Mouse (Mus musculus) forebrain, embryonic 14.5 days (tissue): Measurements from ENCODE around the gene Tapbpl. TPM values are rescaled to one million over a fixed set of nuclear protein-coding genes. Genes with fewer than 3 reads are reported as not detected.

ENCODE experiments used
- ATAC-seq: fragments of 200-750 bp; cut with Nextera tagmentation; 2 replicates; pipeline ENCODE4 v1.8.0; 2017; ENCODE audit warnings: mild to moderate bottlenecking, moderate library complexity
- DNase-seq: peaks from one replicate; pipeline ENCODE4 v3.0.0-alpha.2; 2015; ENCODE audit warnings: low spot score
- H3K27ac ChIP-seq: fragments of 300-500 bp; sonication (generic); 2 replicates; pipeline ENCODE4 v1.5.1; 2014; ENCODE audit warnings: low read depth, mild to moderate bottlenecking, control low read depth, low read length, moderate library complexity
- H3K27me3 ChIP-seq: fragments of 300-500 bp; sonication (generic); replicated peaks from 2 replicates; pipeline ENCODE4 v1.6.1; 2014; ENCODE audit warnings: low read length, control low read depth, mixed read lengths; ENCODE audit not compliant: control insufficient read depth, insufficient read depth
- H3K36me3 ChIP-seq: fragments of 300-500 bp; sonication (generic); 2 replicates; pipeline ENCODE4 v1.6.1; 2014; ENCODE audit warnings: low read length, control low read depth; ENCODE audit not compliant: control insufficient read depth, insufficient read depth
- H3K4me1 ChIP-seq: fragments of 300-500 bp; sonication (generic); 2 replicates; pipeline ENCODE4 v1.6.1; 2014; ENCODE audit warnings: antibody characterized with exemption, low read length, control low read depth; ENCODE audit not compliant: control insufficient read depth, insufficient read depth
- H3K4me2 ChIP-seq: fragments of 300-500 bp; sonication (generic); 2 replicates; pipeline ENCODE4 v1.6.1; 2014; ENCODE audit warnings: mild to moderate bottlenecking, control low read depth, low read length
- H3K4me3 ChIP-seq: fragments of 300-500 bp; sonication (generic); 2 replicates; pipeline ENCODE4 v1.5.1; 2014; ENCODE audit warnings: low read depth, low read length, control low read depth
- H3K9ac ChIP-seq: fragments of 300-500 bp; sonication (generic); 2 replicates; pipeline ENCODE4 v1.6.1; 2014; ENCODE audit warnings: mild to moderate bottlenecking, low read length, control low read depth, moderate library complexity
- H3K9me3 ChIP-seq: fragments of 300-500 bp; sonication (generic); replicated peaks from 2 replicates; pipeline ENCODE4 v1.6.1; 2016; ENCODE audit warnings: low read length, control low read depth, mixed read lengths; ENCODE audit not compliant: control insufficient read depth
- WGBS: fragments of 180-500 bp; shearing (Covaris S2); extraction: QIAGEN DNeasy Blood & Tissue Kit; methylation state at CpG from one replicate; pipeline ENCODE4 v1.1.7; 2014; 5-methylcytosine and 5-hydroxymethylcytosine counted together
- polyA plus RNA-seq: library from polyadenylated mRNA; unstranded; fragments of >200 nt; fragmentation: Nextera tagmentation; extraction: Ambion mirVana; gene quantifications from 2 replicates; pipeline ENCODE4 v1.2.1, GENCODE M21; 2014

The Tapbpl gene
- polyA plus RNA-seq, 1 experiment from 2014 or later = 1.8 TPM

GRCm38 (mm10) chr6:125218963-125219362 lies 12.7 kb downstream of the Tapbpl start:
- DNase-seq (peak; percentile 63), ATAC-seq (no peak)

GRCm38 (mm10) chr6:125217899-125218298 lies 13.8 kb downstream of the Tapbpl start:
- H3K4me1 ChIP-seq = peaks cover 4% of the 10 kb centered on the region; the same call in 1 of the 2 replicates
- no peak overlapping the region for H3K4me3 ChIP-seq
- H3K4me2 ChIP-seq = no peak overlapping the region
- no peaks in the 10 kb centered on the region for H3K36me3 ChIP-seq
- no peak for ATAC-seq
- 87% methylated on average over 11 of the region's 11 CpGs for WGBS
- no peak overlapping the region for H3K9ac ChIP-seq
- DNase-seq = no peak
- 0 out of 2 replicates have a peak, but pooled peaks cover 3% of the 10 kb centered on the region for H3K27me3 ChIP-seq
- no peaks in the 10 kb centered on the region for H3K9me3 ChIP-seq
- no peak overlapping the region for H3K27ac ChIP-seq

More at GRCm38 (mm10) chr6:125218963-125219362, 12.7 kb downstream of the Tapbpl start:
- Histone ChIP-seq H3K27ac (no peak overlapping the region), H3K27me3 (no peaks in the 10 kb centered on the region), H3K4me1 (peaks cover 4% of the 10 kb centered on the region; the same call in 1 of the 2 replicates), H3K9ac (no peak overlapping the region), H3K4me3 (no peak overlapping the region), H3K36me3 (no peaks in the 10 kb centered on the region), H3K4me2 (no peak overlapping the region), H3K9me3 (no peaks in the 10 kb centered on the region)
- 78% methylated on average over 4 of the region's 4 CpGs for WGBS

GRCm38 (mm10) chr6:125216898-125217297 lies 14.8 kb downstream of the Tapbpl start:
- WGBS = 88% methylated on average over 2 of the region's 2 CpGs
- Histone ChIP-seq H3K4me2 (no peak overlapping the region), H3K36me3 (no peaks in the 10 kb centered on the region)

GRCm38 (mm10) chr6:125215148-125215954 lies 16.3 kb downstream of the Tapbpl start, which contains the start of gene Vamp1:
TSS of gene Vamp1 (plus strand) at chr6:125215551.
- Histone ChIP-seq H3K4me3 (peak within 1 kb of the TSS; percentile 63), H3K27ac (peak within 1 kb of the TSS; percentile 63; the same call in 1 of the 2 replicates), H3K9me3 (no peaks in the 10 kb centered on the region), H3K36me3 (no peaks in the 10 kb centered on the region), H3K27me3 (0 out of 2 replicates have a peak, but pooled peaks cover 3% of the 10 kb centered on the region), H3K4me2 (peak within 1 kb of the TSS; percentile 97), H3K9ac (peak within 1 kb of the TSS; percentile 80), H3K4me1 (peaks cover 4% of the 10 kb centered on the region; the same call in 1 of the 2 replicates)
- WGBS = under 1% methylated on average over 48 of the region's 48 CpGs
- peak; percentile 98 for DNase-seq
- peak; percentile 97 for ATAC-seq

More at GRCm38 (mm10) chr6:125216898-125217297, 14.8 kb downstream of the Tapbpl start:
- no peaks in the 10 kb centered on the region for H3K9me3 ChIP-seq
- H3K4me3 ChIP-seq = no peak overlapping the region
- H3K27me3 ChIP-seq = 0 out of 2 replicates have a peak, but pooled peaks cover 3% of the 10 kb centered on the region
- ATAC-seq (no peak), DNase-seq (no peak)
- H3K4me1 ChIP-seq = peaks cover 4% of the 10 kb centered on the region; the same call in 1 of the 2 replicates
- no peak overlapping the region for H3K9ac ChIP-seq
- H3K27ac ChIP-seq = no peak overlapping the region

- Histone ChIP-seq H3K36me3 (no peaks in the 10 kb centered on the region), H3K4me1 (peaks cover 4% of the 10 kb centered on the region; the same call in 1 of the 2 replicates), H3K9ac (no peak overlapping the region), H3K9me3 (no peaks in the 10 kb centered on the region), H3K4me3 (no peak overlapping the region), H3K4me2 (no peak overlapping the region), H3K27me3 (0 out of 2 replicates have a peak, but pooled peaks cover 3% of the 10 kb centered on the region), H3K27ac (no peak overlapping the region)
- 87% methylated on average over 6 of the region's 6 CpGs for WGBS
- no peak for ATAC-seq
- DNase-seq = no peak
Measured at GRCm38 (mm10) chr6:125213715-125214114, 17.9 kb downstream of the Tapbpl start.

- no peak overlapping the region for H3K9ac ChIP-seq
- 76% methylated on average over 6 of the region's 6 CpGs for WGBS
- H3K27me3 ChIP-seq = 0 out of 2 replicates have a peak, but pooled peaks cover 3% of the 10 kb centered on the region
- peaks cover 4% of the 10 kb centered on the region; the same call in 1 of the 2 replicates for H3K4me1 ChIP-seq
- H3K4me2 ChIP-seq = no peak overlapping the region
- no peaks in the 10 kb centered on the region for H3K9me3 ChIP-seq
- no peak for DNase-seq
- no peak overlapping the region for H3K27ac ChIP-seq
- no peak for ATAC-seq
- H3K36me3 ChIP-seq = no peaks in the 10 kb centered on the region
- H3K4me3 ChIP-seq = no peak overlapping the region
Measured at GRCm38 (mm10) chr6:125213129-125213528, 18.5 kb downstream of the Tapbpl start.

- Histone ChIP-seq H3K9ac (no peak overlapping the region), H3K36me3 (no peaks in the 10 kb centered on the region), H3K9me3 (no peaks in the 10 kb centered on the region), H3K27me3 (0 out of 2 replicates have a peak, but pooled peaks cover 3% of the 10 kb centered on the region), H3K4me1 (peaks cover 4% of the 10 kb centered on the region; the same call in 1 of the 2 replicates), H3K27ac (no peak overlapping the region), H3K4me3 (no peak overlapping the region), H3K4me2 (no peak overlapping the region)
- DNase-seq (no peak), ATAC-seq (no peak)
- 53% methylated on average over 2 of the region's 2 CpGs for WGBS
Measured at GRCm38 (mm10) chr6:125212621-125213020, 19.0 kb downstream of the Tapbpl start.

- H3K9ac ChIP-seq = no peak overlapping the region
- DNase-seq = no peak
- no peak overlapping the region for H3K4me2 ChIP-seq
- H3K4me3 ChIP-seq = no peak overlapping the region
- H3K9me3 ChIP-seq = no peaks in the 10 kb centered on the region
- H3K4me1 ChIP-seq = no peaks in the 10 kb centered on the region
- no peak for ATAC-seq
- WGBS = 86% methylated on average over 1 of the region's 1 CpGs
- no peaks in the 10 kb centered on the region for H3K36me3 ChIP-seq
- no peak overlapping the region for H3K27ac ChIP-seq
- 0 out of 2 replicates have a peak, but pooled peaks cover 3% of the 10 kb centered on the region for H3K27me3 ChIP-seq
Measured at GRCm38 (mm10) chr6:125210436-125210835, 21.2 kb downstream of the Tapbpl start.

GRCm38 (mm10) chr6:125197166-125197565 lies 34.5 kb downstream of the Tapbpl start:
- Histone ChIP-seq H3K9ac (no peak overlapping the region), H3K9me3 (no peaks in the 10 kb centered on the region), H3K4me1 (peaks cover 5% of the 10 kb centered on the region), H3K4me2 (no peak overlapping the region), H3K4me3 (no peak overlapping the region), H3K36me3 (peaks cover 20% of the 10 kb centered on the region), H3K27ac (no peak overlapping the region), H3K27me3 (no peaks in the 10 kb centered on the region)
- 85% methylated on average over 5 of the region's 5 CpGs for WGBS
- no peak for ATAC-seq
- no peak for DNase-seq
